Mouse (Mus musculus): ENCODE measurements around the gene Sppl2b. TPM values are rescaled to one million over a fixed set of nuclear protein-coding genes. Genes with fewer than 3 reads are reported as not detected.

Gene Sppl2b
- polyA plus RNA-seq, 1 experiment from 2014 or later = 56.6 TPM

- Histone ChIP-seq H3K4me1 (peaks cover 13% of the 10 kb centered on the region), H3K9ac (no peak overlapping the region), H3K36me3 (no peaks in the 10 kb centered on the region), H3K4me2 (replicated peaks) (no peak overlapping the region), H3K4me3 (no peak overlapping the region), H3K9me3 (replicated peaks) (no peaks in the 10 kb centered on the region), H3K27ac (no peak overlapping the region), H3K27me3 (peaks cover 63% of the 10 kb centered on the region)
- 87% methylated on average over 2 of the region's 2 CpGs for WGBS
- no peak for ATAC-seq (ENCODE audit: low FRiP score)
Observed at GRCm38 (mm10) chr10:80841685-80842084, 13.4 kb upstream of the Sppl2b start.

DNA sequence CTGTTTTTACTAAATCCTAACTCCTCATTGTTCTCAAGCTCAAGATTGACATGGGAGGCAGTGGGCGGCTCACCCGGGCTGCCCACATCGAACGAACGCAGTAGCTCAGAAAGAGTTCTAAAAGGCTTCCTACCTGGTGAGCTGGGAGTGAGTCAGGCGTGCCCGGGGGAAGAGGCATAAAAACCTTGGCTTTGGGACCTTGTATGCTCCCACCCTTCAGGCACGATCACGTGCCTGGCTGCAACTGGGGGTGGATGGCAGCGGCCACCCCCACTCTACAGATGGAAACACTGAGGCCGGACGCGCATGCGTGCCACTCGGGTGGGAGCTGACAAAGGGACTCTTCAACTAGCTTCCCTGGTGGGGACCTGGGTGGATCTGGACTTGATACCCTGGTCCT is 12.7 kb upstream of the Sppl2b start:
- no peak for ATAC-seq (ENCODE audit: low FRiP score)
- H3K27ac ChIP-seq = no peak overlapping the region
- no peaks in the 10 kb centered on the region for H3K36me3 ChIP-seq
- H3K9ac ChIP-seq = no peak overlapping the region
- peaks cover 13% of the 10 kb centered on the region for H3K4me1 ChIP-seq
- H3K4me2 ChIP-seq (replicated peaks) = no peak overlapping the region
- no peaks in the 10 kb centered on the region for H3K9me3 ChIP-seq (replicated peaks)
- no peak overlapping the region for H3K4me3 ChIP-seq
- WGBS = 80% methylated on average over 15 of the region's 15 CpGs
- H3K27me3 ChIP-seq = peaks cover 56% of the 10 kb centered on the region

DNA sequence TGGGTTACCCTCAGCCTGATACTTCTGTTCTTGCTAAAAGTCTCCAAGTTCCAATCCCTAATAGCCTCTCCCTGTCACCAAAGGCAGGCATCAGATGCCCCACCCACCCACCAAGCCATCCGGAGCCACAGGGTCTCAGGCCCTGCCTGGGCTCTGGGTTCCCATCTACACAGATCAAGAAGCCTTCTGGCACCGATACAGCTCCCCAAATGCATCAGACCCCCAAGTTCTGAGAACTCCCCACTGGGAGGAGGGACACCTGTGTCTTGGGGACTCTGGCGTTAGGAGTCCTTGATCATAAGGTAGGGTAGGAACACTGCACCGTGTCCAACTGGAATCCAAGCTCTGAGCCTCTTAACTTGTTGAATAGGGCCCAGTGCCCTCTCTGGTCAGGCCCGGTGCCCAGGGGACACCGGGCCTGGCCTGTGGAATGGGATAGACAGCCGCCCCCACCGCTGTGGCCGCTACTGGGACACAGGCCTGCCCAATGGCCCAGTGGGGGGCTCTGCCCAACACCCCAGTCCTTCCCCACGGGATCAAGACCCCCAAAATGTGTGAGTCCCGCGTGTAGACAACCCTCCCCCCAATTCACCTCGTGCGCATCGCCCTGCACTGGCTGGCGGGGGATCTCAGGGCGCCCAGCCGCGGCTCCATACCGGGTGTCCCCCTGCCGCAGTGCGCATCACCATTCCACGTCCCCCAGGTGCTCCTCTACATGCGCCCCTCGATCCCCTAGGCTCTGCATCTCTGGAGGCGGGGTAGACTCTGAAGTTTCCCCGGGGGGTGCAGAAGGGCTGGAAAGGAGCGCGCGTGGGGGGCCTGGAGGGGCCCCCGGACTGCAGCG is 11.8 kb upstream of the Sppl2b start:
- 9% methylated on average over 32 of the region's 32 CpGs for WGBS
- H3K4me2 ChIP-seq (replicated peaks) = peak overlapping the region; percentile 79
- ATAC-seq (ENCODE audit: low FRiP score) = no peak
- no peaks in the 10 kb centered on the region for H3K9me3 ChIP-seq (replicated peaks)
- H3K4me1 ChIP-seq = peaks cover 13% of the 10 kb centered on the region
- no peaks in the 10 kb centered on the region for H3K36me3 ChIP-seq
- H3K27ac ChIP-seq = no peak overlapping the region
- peak overlapping the region; percentile 44 for H3K4me3 ChIP-seq
- peak overlapping the region; percentile 66 for H3K9ac ChIP-seq
- H3K27me3 ChIP-seq = peaks cover 54% of the 10 kb centered on the region

GRCm38 (mm10) chr10:80843931-80844547 is 11.0 kb upstream of the Sppl2b start, which contains the start of gene Lingo3:
Gene Lingo3, minus strand, starts transcription at chr10:80844039.
- Histone ChIP-seq H3K4me1 (peaks cover 13% of the 10 kb centered on the region), H3K4me3 (peak within 1 kb of the TSS; percentile 44), H3K36me3 (no peaks in the 10 kb centered on the region), H3K27me3 (peaks cover 54% of the 10 kb centered on the region), H3K4me2 (replicated peaks) (peak within 1 kb of the TSS; percentile 79), H3K27ac (no peak within 1 kb of the TSS), H3K9ac (peak within 1 kb of the TSS; percentile 66), H3K9me3 (replicated peaks) (no peaks in the 10 kb centered on the region)
- WGBS = 4% methylated on average over 51 of the region's 51 CpGs
- ATAC-seq (ENCODE audit: low FRiP score) = no peak

- H3K9me3 ChIP-seq (replicated peaks) = no peaks in the 10 kb centered on the region
- H3K4me3 ChIP-seq = no peak overlapping the region
- no peak overlapping the region for H3K9ac ChIP-seq
- no peak for ATAC-seq (ENCODE audit: low FRiP score)
- peaks cover 54% of the 10 kb centered on the region for H3K27me3 ChIP-seq
- H3K36me3 ChIP-seq = no peaks in the 10 kb centered on the region
- H3K4me1 ChIP-seq = peaks cover 13% of the 10 kb centered on the region
- 64% methylated on average over 8 of the region's 8 CpGs for WGBS
- no peak overlapping the region for H3K27ac ChIP-seq
- H3K4me2 ChIP-seq (replicated peaks) = no peak overlapping the region
Observed at GRCm38 (mm10) chr10:80845055-80845693, 9.9 kb upstream of the Sppl2b start.

- no peak for ATAC-seq (ENCODE audit: low FRiP score)
- Histone ChIP-seq H3K9me3 (replicated peaks) (no peaks in the 10 kb centered on the region), H3K27ac (no peak overlapping the region), H3K4me3 (no peak overlapping the region), H3K9ac (no peak overlapping the region), H3K27me3 (peaks cover 53% of the 10 kb centered on the region), H3K4me1 (peaks cover 13% of the 10 kb centered on the region), H3K36me3 (no peaks in the 10 kb centered on the region), H3K4me2 (replicated peaks) (no peak overlapping the region)
- WGBS = 80% methylated on average over 11 of the region's 12 CpGs
Observed at GRCm38 (mm10) chr10:80845732-80846131, 9.3 kb upstream of the Sppl2b start.

DNA sequence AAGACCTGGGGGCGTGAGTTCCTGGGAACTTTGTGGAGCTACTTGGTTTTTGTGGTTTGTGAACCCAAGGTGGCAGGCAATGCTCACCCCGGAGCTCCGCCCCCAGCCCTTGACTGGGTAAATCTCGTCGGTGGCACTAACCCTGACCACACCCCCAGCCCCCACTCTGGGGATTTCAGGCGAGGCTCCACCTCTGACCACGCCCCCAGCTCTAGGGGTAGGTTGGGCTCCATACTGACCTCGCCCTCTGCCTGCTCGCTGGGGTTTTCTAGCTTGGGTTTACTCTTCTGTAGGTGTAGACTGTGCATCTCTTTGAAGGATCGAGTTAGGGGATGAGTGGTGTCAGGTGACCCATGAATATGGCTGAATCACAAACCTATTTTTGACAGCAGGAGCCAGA is 6.5 kb upstream of the Sppl2b start:
- H3K9ac ChIP-seq = no peak overlapping the region
- peaks cover 24% of the 10 kb centered on the region for H3K36me3 ChIP-seq
- H3K4me1 ChIP-seq = peaks cover 5% of the 10 kb centered on the region
- no peak for ATAC-seq (ENCODE audit: low FRiP score)
- WGBS = 12% methylated on average over 10 of the region's 10 CpGs
- no peaks in the 10 kb centered on the region for H3K9me3 ChIP-seq (replicated peaks)
- H3K27me3 ChIP-seq = peaks cover 28% of the 10 kb centered on the region
- no peak overlapping the region for H3K4me2 ChIP-seq (replicated peaks)
- H3K4me3 ChIP-seq = no peak overlapping the region
- no peak overlapping the region for H3K27ac ChIP-seq

DNA sequence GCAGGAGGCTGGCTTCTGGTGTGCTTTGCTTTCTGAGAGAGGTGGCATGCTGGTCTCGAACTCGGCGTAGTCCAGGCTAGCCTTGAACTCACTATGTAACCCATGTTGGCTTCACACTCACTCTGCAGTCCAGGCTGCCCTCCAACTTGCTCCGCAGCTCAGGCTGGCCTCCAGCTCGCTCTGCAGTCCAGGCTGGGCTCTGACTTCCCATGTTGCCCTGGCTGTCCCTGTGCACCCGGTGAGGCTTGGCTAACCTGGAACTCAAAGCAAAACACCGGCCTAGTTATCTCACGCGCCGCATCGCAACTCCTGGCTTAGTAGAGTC is 636 bp downstream of the Sppl2b start:
- H3K9me3 ChIP-seq (replicated peaks) = no peaks in the 10 kb centered on the region
- ATAC-seq (ENCODE audit: low FRiP score) = no peak
- H3K4me2 ChIP-seq (replicated peaks) = peak overlapping the region; percentile 88
- H3K4me1 ChIP-seq = peaks cover 40% of the 10 kb centered on the region
- peaks cover 25% of the 10 kb centered on the region for H3K36me3 ChIP-seq
- H3K27me3 ChIP-seq = no peaks in the 10 kb centered on the region; the same call in 1 of the 2 replicates
- H3K27ac ChIP-seq = no peak overlapping the region
- peak overlapping the region; percentile 79 for H3K4me3 ChIP-seq
- peak overlapping the region; percentile 86 for H3K9ac ChIP-seq
- 16% methylated on average over 11 of the region's 11 CpGs for WGBS

DNA sequence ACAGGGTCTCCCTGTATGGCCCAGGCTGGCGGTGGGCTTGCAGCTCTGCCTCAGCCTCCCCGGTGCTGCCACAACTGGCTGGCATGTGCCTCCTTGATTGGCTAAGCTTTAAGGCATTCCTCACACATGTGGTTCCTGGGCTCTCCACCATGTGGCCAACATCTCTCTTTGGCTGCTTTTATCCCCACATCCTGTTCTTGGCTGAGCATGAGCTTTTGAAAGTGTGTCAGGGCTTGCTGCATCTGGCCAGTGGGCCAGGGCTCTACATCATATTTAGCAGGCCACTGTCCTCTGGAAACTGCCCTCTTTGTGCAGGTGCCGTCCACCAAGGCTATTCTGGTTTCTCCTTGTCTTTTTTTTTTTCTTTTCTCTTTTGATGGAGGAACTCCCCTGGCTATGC is 1.2 kb downstream of the Sppl2b start:
- Histone ChIP-seq H3K27me3 (no peaks in the 10 kb centered on the region; the same call in 1 of the 2 replicates), H3K27ac (no peak overlapping the region), H3K9me3 (replicated peaks) (no peaks in the 10 kb centered on the region), H3K36me3 (peaks cover 23% of the 10 kb centered on the region), H3K4me1 (peaks cover 40% of the 10 kb centered on the region), H3K4me2 (replicated peaks) (peak overlapping the region; percentile 88), H3K4me3 (peak overlapping the region; percentile 79), H3K9ac (peak overlapping the region; percentile 86)
- ATAC-seq (ENCODE audit: low FRiP score) = no peak
- 70% methylated on average over 3 of the region's 3 CpGs for WGBS

DNA sequence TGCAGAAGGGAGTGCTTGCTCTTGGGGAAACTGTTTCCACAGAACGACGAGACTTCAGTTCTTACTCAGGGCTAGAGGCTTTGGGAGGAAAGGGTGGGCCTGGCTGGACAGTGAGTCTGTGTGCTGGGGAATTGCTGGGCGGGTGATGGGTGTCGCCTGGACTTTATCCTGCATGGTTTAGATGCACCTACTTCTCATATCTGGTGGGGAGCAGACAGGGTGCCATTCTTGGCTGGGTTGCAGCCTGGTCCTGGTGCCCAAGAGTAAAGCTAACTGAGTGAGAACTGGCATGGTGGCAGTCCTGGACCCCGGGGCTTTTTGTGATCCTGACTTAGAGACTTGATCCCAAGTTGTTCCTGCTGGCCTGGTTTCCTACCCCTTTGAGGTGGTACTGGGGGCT is 1.8 kb downstream of the Sppl2b start:
- Histone ChIP-seq H3K27ac (peak overlapping the region; percentile 37; the same call in 1 of the 2 replicates), H3K4me1 (peaks cover 40% of the 10 kb centered on the region), H3K36me3 (peaks cover 22% of the 10 kb centered on the region), H3K9me3 (replicated peaks) (no peaks in the 10 kb centered on the region), H3K4me2 (replicated peaks) (peak overlapping the region; percentile 88; the same call in 1 of the 2 replicates), H3K4me3 (no peak overlapping the region), H3K27me3 (no peaks in the 10 kb centered on the region; the same call in 1 of the 2 replicates), H3K9ac (peak overlapping the region; percentile 28; the same call in 1 of the 2 replicates)
- ATAC-seq (ENCODE audit: low FRiP score) = no peak
- 75% methylated on average over 5 of the region's 5 CpGs for WGBS

DNA sequence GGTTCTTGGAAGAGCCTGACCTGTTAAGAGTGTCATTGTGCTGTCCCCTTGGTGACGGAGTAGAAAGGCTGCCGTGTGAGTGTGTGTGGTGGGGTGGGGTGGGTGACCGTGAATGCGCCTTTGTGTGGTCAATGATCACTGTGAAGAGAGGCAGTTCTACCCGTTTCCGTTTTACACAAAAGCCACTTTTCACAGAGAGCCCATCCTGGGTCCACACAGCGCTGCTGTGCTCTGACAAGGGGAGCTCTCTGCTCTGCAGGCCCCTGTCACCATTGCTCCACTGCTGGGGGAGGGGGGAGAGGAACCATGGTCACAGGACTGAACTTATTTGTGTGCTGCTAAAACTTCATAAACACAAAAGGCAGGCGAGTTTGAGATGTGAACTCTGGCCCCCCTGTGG is 2.3 kb downstream of the Sppl2b start:
- Histone ChIP-seq H3K4me2 (replicated peaks) (peak overlapping the region; percentile 88; the same call in 1 of the 2 replicates), H3K4me1 (peaks cover 40% of the 10 kb centered on the region), H3K4me3 (no peak overlapping the region), H3K27ac (peak overlapping the region; percentile 37; the same call in 1 of the 2 replicates), H3K36me3 (peaks cover 22% of the 10 kb centered on the region), H3K9ac (peak overlapping the region; percentile 28; the same call in 1 of the 2 replicates), H3K9me3 (replicated peaks) (no peaks in the 10 kb centered on the region), H3K27me3 (no peaks in the 10 kb centered on the region; the same call in 1 of the 2 replicates)
- 42% methylated on average over 8 of the region's 8 CpGs for WGBS
- ATAC-seq (ENCODE audit: low FRiP score) = no peak

GRCm38 (mm10) chr10:80857848-80858247 is 2.8 kb downstream of the Sppl2b start:
- H3K36me3 ChIP-seq = peaks cover 23% of the 10 kb centered on the region

More at GRCm38 (mm10) chr10:80857848-80858247, 2.8 kb downstream of the Sppl2b start:
- H3K9ac ChIP-seq = peak overlapping the region; percentile 28
- peaks cover 40% of the 10 kb centered on the region for H3K4me1 ChIP-seq
- ATAC-seq (ENCODE audit: low FRiP score) = no peak
- no peak overlapping the region; the same call in 1 of the 2 replicates for H3K4me3 ChIP-seq
- H3K27ac ChIP-seq = peak overlapping the region; percentile 37; the same call in 1 of the 2 replicates
- no peaks in the 10 kb centered on the region for H3K9me3 ChIP-seq (replicated peaks)
- H3K4me2 ChIP-seq (replicated peaks) = peak overlapping the region; percentile 88; the same call in 1 of the 2 replicates
- H3K27me3 ChIP-seq = no peaks in the 10 kb centered on the region; the same call in 1 of the 2 replicates
- WGBS = 64% methylated on average over 3 of the region's 3 CpGs
